Mouse (Mus musculus): ENCODE results near the gene Slc37a1. TPM values are rescaled to one million over a fixed set of nuclear protein-coding genes. Genes with fewer than 3 reads are reported as not detected.
A peak's percentile ranks its signal among the peaks of the same experiment; 100 is the strongest.

The Slc37a1 gene
- polyA plus RNA-seq, 1 experiment: 21.3 TPM

- no peak for TF ChIP-seq CTCF (IDR thresholded peaks at IDR 0.05; ENCODE audit: borderline replicate concordance, extremely low read depth, insufficient read depth, insufficient read length)
- TF ChIP-seq POLR2A (IDR thresholded peaks at IDR 0.05; ENCODE audit: borderline replicate concordance, extremely low read depth, insufficient read depth, insufficient read length, poor library complexity, severe bottlenecking): no peak
- DNase-seq (ENCODE audit: low read depth): peak; percentile 41
Observed at GRCm38 (mm10) chr17:31386766-31387275, 100.2 kb downstream of the Slc37a1 start.

DNA sequence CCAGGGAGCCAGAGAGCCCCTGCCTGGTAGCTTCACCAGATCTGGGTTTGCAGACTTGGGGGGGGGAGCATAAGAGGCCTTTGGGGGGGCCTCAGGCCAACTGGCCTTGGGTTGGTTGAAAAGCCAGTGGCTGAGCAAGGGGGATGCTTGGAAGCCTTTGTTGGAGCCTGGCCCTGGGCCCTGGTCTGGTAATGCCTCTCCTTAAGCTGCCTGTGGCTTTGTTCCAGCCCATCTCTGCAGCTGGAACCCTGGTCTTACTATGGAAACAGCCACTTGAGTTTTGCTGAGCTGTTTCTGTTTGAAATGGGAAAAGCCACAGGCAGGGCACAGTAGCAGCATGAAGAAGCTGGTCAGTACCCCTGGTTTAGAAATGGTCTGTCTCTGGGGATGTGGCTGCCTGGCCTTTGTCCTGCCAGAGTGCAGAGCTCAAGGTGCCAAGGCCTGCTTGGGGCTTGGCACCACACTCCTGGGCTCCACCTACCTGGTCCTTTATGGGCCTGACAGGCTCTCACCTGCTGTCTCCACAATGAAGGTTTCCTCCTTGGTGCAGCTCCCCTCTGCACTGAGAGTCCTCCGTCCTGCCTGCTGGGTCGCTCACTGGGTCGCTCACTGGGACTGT is 102.9 kb downstream of the Slc37a1 start:
- TF ChIP-seq POLR2A (IDR thresholded peaks at IDR 0.05; ENCODE audit: borderline replicate concordance, extremely low read depth, insufficient read depth, insufficient read length, poor library complexity, severe bottlenecking): no peak
- no peak for TF ChIP-seq CTCF (IDR thresholded peaks at IDR 0.05; ENCODE audit: borderline replicate concordance, extremely low read depth, insufficient read depth, insufficient read length)
- DNase-seq (ENCODE audit: low read depth): peak; percentile 80

GRCm38 (mm10) chr17:31391462-31391861 is 104.9 kb downstream of the Slc37a1 start:
- TF ChIP-seq CTCF (IDR thresholded peaks at IDR 0.05; ENCODE audit: borderline replicate concordance, extremely low read depth, insufficient read depth, insufficient read length) (no peak), POLR2A (IDR thresholded peaks at IDR 0.05; ENCODE audit: borderline replicate concordance, extremely low read depth, insufficient read depth, insufficient read length, poor library complexity, severe bottlenecking) (no peak)
- DNase-seq (ENCODE audit: low read depth): no peak

DNA sequence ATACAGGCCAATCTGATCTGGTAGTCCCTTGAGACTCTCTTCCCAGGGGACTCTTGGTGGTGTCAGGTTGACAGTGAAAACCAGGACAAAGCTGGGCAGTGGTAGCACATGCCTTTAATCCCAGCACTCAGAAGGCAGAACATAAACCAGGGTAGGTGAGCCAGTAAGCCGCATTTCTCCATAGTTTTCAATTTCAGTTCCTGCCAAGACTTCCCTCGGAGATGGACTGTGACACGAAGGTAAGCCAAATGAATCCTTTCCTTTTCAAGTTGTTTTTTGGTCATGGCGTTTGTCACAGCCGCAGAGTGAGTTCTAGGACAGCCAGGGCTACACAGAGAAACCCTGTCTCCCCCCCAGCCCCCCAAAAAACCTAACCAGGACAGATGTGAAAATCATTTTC is 105.4 kb downstream of the Slc37a1 start:
- DNase-seq (ENCODE audit: low read depth): no peak
- TF ChIP-seq POLR2A (IDR thresholded peaks at IDR 0.05; ENCODE audit: borderline replicate concordance, extremely low read depth, insufficient read depth, insufficient read length, poor library complexity, severe bottlenecking): no peak
- no peak for TF ChIP-seq CTCF (IDR thresholded peaks at IDR 0.05; ENCODE audit: borderline replicate concordance, extremely low read depth, insufficient read depth, insufficient read length)

DNA sequence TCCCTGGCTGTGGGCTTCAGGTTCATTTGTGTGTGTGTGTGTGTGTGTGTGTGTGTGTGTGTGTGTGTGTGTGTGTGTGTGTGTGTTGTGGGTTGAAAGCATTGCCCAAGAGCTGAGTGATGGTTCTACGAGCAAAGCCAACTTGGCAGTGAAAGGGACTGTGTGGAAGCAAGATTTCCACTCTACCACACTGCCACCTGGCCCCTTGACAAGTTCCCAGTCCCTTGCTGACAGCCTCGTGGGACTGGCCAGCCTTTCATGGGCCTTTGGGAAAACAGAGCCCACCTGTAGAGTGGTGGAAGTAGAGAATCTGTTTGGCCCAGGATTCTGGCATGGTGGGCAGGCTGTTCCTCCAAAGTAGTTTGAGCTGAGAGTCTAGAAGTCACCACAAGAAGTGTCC is 107.2 kb downstream of the Slc37a1 start:
- TF ChIP-seq POLR2A (IDR thresholded peaks at IDR 0.05; ENCODE audit: borderline replicate concordance, extremely low read depth, insufficient read depth, insufficient read length, poor library complexity, severe bottlenecking) (no peak), CTCF (IDR thresholded peaks at IDR 0.05; ENCODE audit: borderline replicate concordance, extremely low read depth, insufficient read depth, insufficient read length) (no peak)
- DNase-seq (ENCODE audit: low read depth): no peak

- DNase-seq (ENCODE audit: low read depth): peak; percentile 37
- TF ChIP-seq POLR2A (IDR thresholded peaks at IDR 0.05; ENCODE audit: borderline replicate concordance, extremely low read depth, insufficient read depth, insufficient read length, poor library complexity, severe bottlenecking) (no peak), CTCF (IDR thresholded peaks at IDR 0.05; ENCODE audit: borderline replicate concordance, extremely low read depth, insufficient read depth, insufficient read length) (no peak)
Observed at GRCm38 (mm10) chr17:31400294-31400693, 113.7 kb downstream of the Slc37a1 start.

Other genes with a start within 250 kb of the Slc37a1 start
- gene Abcg1, start 229.1 kb upstream of the Slc37a1 start, polyA plus RNA-seq (2012; rRNA removed): 8.7 and 12.8 TPM in 2 replicates
- 0.97 and 1.1 TPM in 2 replicates for gene Tff3, start 157.1 kb upstream of the Slc37a1 start, polyA plus RNA-seq (2012; rRNA removed)
- gene Tff2, start 142.5 kb upstream of the Slc37a1 start, polyA plus RNA-seq (2012; rRNA removed): not detected in 2 replicates
- not detected in 2 replicates for gene Tff1, start 121.5 kb upstream of the Slc37a1 start, polyA plus RNA-seq (2012; rRNA removed)
- not detected in 2 replicates for gene Tmprss3, start 87.8 kb upstream of the Slc37a1 start, polyA plus RNA-seq (2012; rRNA removed)
- gene Ubash3a, start 78.9 kb upstream of the Slc37a1 start, polyA plus RNA-seq (2012; rRNA removed): 0.03 TPM in 1 of 2 replicates, not detected in the other
- gene Rsph1, start 9.4 kb upstream of the Slc37a1 start, polyA plus RNA-seq (2012; rRNA removed): 0.59 and 3.3 TPM in 2 replicates
- 60.9 and 112 TPM in 2 replicates for gene Pde9a, start 99.4 kb downstream of the Slc37a1 start, polyA plus RNA-seq (2012; rRNA removed)
- 40.9 and 50.4 TPM in 2 replicates for gene Wdr4, start 233.2 kb downstream of the Slc37a1 start, polyA plus RNA-seq (2012; rRNA removed)
- 150 and 186 TPM in 2 replicates for gene Ndufv3, start 233.3 kb downstream of the Slc37a1 start, polyA plus RNA-seq (2012; rRNA removed)

All from brain, embryonic 14.5 days (tissue).